Mouse (Mus musculus) lung, embryonic 16.5 days (tissue): ENCODE measurements around the gene Dach2. TPM values are rescaled to one million over a fixed set of nuclear protein-coding genes. Genes with fewer than 3 reads are reported as not detected.

Source experiments
- ATAC-seq: fragments of 200-750 bp; cut with Nextera tagmentation; 2 replicates; pipeline ENCODE4 v1.8.0; 2017; ENCODE audit warnings: low read depth, mild to moderate bottlenecking, moderate library complexity
- H3K27ac ChIP-seq: fragments of 300-500 bp; sonication (generic); 2 replicates; pipeline ENCODE4 v1.5.1; 2014; ENCODE audit warnings: mild to moderate bottlenecking, control low read depth, low read length
- H3K27me3 ChIP-seq: fragments of 300-500 bp; sonication (generic); 2 replicates; pipeline ENCODE4 v1.6.1; 2014; ENCODE audit warnings: low read depth, low read length, mixed read lengths; ENCODE audit not compliant: control insufficient read depth, insufficient read depth
- H3K36me3 ChIP-seq: fragments of 300-500 bp; sonication (generic); 2 replicates; pipeline ENCODE4 v1.6.1; 2014; ENCODE audit warnings: low read length; ENCODE audit not compliant: control insufficient read depth, insufficient read depth
- H3K4me1 ChIP-seq: fragments of 300-500 bp; sonication (generic); replicated peaks from 2 replicates; pipeline ENCODE4 v1.6.1; 2014; ENCODE audit warnings: low read length, mixed read lengths; ENCODE audit not compliant: control insufficient read depth, insufficient read depth
- H3K4me2 ChIP-seq: fragments of 300-500 bp; sonication (generic); 2 replicates; pipeline ENCODE4 v1.6.1; 2014; ENCODE audit warnings: low read depth, low read length, control low read depth
- H3K4me3 ChIP-seq: fragments of 300-500 bp; sonication (generic); 2 replicates; pipeline ENCODE4 v1.5.1; 2014; ENCODE audit warnings: mild to moderate bottlenecking, low read length, control low read depth
- H3K9ac ChIP-seq: fragments of 300-500 bp; sonication (generic); 2 replicates; pipeline ENCODE4 v1.6.1; 2014; ENCODE audit warnings: low read length, control low read depth
- H3K9me3 ChIP-seq: fragments of 300-500 bp; sonication (generic); 2 replicates; pipeline ENCODE4 v1.6.1; 2016; ENCODE audit warnings: low read length; ENCODE audit not compliant: control insufficient read depth
- WGBS: fragments of 180-500 bp; shearing (Covaris S2); extraction: QIAGEN DNeasy Blood & Tissue Kit; methylation state at CpG from one replicate; pipeline ENCODE4 v1.1.7; 2014; 5-methylcytosine and 5-hydroxymethylcytosine counted together
- polyA plus RNA-seq: library from polyadenylated mRNA; unstranded; fragments of >200 nt; fragmentation: Nextera tagmentation; extraction: Ambion mirVana; gene quantifications from 2 replicates; pipeline ENCODE4 v1.2.1, GENCODE M21; 2015

Dach2 gene
- polyA plus RNA-seq, 1 experiment from 2014 or later: 3.1 TPM

DNA sequence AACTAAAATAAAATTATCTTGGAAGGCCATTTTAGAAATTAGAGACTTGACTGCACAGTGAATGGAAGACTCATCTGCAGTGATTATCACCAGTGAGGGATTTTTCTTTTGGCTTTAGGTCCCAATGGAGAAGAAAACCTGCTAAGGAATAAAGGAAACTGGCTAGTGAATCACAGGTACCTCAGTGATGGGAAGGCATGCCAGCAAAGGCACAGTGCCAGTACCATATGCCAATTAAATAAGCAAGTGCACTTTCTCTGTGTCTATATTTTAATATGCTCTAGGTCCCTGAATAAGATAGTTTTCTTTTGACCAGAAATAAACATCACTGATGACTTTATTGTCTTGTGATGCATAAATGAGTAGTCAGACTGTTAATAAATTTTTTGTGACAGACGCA, 184.8 kb downstream of the Dach2 start:
- Histone ChIP-seq H3K9me3 (no peaks in the 10 kb centered on the region), H3K27me3 (no peaks in the 10 kb centered on the region), H3K9ac (no peak overlapping the region), H3K4me3 (no peak overlapping the region), H3K36me3 (no peaks in the 10 kb centered on the region), H3K4me2 (no peak overlapping the region), H3K4me1 (no peaks in the 10 kb centered on the region), H3K27ac (no peak overlapping the region)
- no peak for ATAC-seq
- WGBS: 65% methylated on average over 1 of the region's 1 CpGs

DNA sequence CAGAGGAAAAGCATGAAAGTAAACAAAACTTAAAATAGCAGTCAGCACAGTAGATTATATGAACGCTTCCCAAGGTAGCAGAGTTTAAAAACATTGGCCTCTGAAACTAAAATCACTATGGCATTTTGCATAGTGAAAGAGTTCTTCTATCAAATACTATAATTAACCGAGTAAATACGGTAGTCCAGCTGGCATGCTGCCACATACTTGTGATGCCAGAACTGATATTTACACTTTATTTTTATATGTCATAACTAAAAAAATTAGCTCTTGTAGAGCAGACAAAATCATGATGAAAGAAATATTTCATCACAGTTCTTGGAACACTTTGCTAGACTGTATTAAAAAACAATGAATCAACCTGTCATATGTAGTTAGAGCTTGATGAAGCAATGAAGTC, 247.8 kb downstream of the Dach2 start:
- Histone ChIP-seq H3K27ac (no peak overlapping the region), H3K4me1 (no peaks in the 10 kb centered on the region), H3K9me3 (no peaks in the 10 kb centered on the region), H3K4me2 (no peak overlapping the region), H3K27me3 (no peaks in the 10 kb centered on the region), H3K9ac (no peak overlapping the region), H3K4me3 (no peak overlapping the region), H3K36me3 (no peaks in the 10 kb centered on the region)
- WGBS: 35% methylated on average over 3 of the region's 3 CpGs
- ATAC-seq: 0 out of 2 replicates have a peak, but pooled peaks have one; percentile 36

DNA sequence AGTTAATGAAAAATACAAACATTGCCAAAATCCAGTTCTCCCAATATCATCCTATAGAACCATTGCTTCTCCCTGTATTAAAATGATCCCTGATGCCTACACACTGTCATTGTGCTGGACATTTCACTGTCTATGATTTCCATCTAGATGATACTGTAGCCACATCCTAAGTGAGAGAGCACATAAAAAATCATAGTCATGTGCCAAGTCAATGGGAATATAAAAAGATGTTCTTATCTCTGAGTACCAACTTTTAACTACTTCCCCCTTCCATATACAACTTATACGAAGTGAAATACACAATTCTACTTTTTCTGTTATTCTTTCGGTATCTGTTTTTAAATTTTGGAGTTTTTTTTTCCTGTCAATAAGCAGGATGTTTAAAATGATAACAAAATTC, 266.6 kb downstream of the Dach2 start:
- H3K9me3 ChIP-seq: no peaks in the 10 kb centered on the region
- no peaks in the 10 kb centered on the region for H3K27me3 ChIP-seq
- no peak overlapping the region for H3K4me3 ChIP-seq
- no peak overlapping the region for H3K4me2 ChIP-seq
- no peaks in the 10 kb centered on the region for H3K4me1 ChIP-seq
- no peak overlapping the region for H3K9ac ChIP-seq
- H3K36me3 ChIP-seq: no peaks in the 10 kb centered on the region
- H3K27ac ChIP-seq: no peak overlapping the region
- 66% methylated on average over 2 of the region's 2 CpGs for WGBS
- ATAC-seq: no peak

DNA sequence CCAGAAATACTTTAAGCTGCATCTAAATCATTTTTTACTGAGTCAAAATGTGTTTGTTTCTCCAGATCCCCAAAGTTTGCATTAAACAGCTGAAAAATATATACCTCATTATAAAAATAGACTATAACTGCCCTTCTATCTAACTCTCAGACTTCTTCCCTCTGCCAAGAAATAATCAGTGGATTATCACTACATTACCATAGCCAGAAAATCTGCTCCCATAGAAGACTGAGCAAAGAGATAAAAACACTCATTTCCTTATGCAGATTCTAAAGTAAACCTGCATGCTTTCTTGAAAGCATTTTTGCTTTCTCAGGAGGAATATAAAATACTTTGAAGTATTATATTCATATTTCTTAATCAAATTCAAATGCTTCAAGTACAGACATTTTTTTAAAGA, 368.8 kb downstream of the Dach2 start:
- Histone ChIP-seq H3K27me3 (no peaks in the 10 kb centered on the region), H3K27ac (no peak overlapping the region), H3K9ac (no peak overlapping the region), H3K4me2 (no peak overlapping the region), H3K4me1 (no peaks in the 10 kb centered on the region), H3K9me3 (no peaks in the 10 kb centered on the region), H3K4me3 (no peak overlapping the region), H3K36me3 (no peaks in the 10 kb centered on the region)
- ATAC-seq: no peak

DNA sequence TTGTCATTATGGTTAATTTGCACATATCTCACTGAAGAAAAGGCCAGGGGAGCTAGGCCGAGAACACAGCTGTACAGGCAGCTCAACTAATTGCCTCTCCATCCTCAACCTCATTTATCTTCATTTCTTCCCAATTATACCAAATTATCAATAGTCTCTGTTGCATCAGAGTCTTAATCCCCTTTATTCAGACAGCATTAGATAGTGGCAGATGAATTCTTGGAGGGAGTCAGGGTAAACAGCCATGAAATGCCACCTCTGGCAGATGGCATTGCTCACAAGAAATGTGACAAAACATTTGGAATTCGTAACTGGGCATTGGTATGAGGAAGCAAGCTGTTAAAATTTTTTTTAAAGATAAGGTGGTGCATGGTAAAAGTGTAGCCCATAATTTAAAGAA, 389.9 kb downstream of the Dach2 start:
- Histone ChIP-seq H3K27ac (no peak overlapping the region), H3K4me1 (no peaks in the 10 kb centered on the region), H3K9ac (no peak overlapping the region), H3K36me3 (no peaks in the 10 kb centered on the region), H3K27me3 (no peaks in the 10 kb centered on the region), H3K4me3 (no peak overlapping the region), H3K9me3 (no peaks in the 10 kb centered on the region), H3K4me2 (no peak overlapping the region)
- ATAC-seq: no peak
- 58% methylated on average over 2 of the region's 2 CpGs for WGBS

DNA sequence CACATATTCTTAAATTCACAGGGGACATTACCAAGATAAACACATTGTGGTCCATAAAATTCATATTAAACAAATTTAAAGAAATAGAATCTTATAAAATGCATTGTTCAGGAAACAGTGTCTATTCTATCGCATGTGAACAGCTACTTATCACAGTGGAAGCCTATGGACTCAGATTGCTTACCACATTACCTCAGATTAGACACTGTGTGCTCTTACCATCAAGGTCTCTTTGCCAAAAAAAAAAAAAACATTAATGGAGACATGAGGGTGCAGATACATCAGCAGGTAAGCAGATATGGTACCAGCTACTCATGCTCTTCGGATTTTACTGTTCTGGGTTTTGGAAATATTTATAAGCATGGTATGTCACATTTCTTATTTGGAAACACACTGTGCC, 415.1 kb downstream of the Dach2 start:
- H3K9me3 ChIP-seq: no peaks in the 10 kb centered on the region
- no peak overlapping the region for H3K4me3 ChIP-seq
- ATAC-seq: no peak
- H3K9ac ChIP-seq: no peak overlapping the region
- H3K4me2 ChIP-seq: no peak overlapping the region
- no peaks in the 10 kb centered on the region for H3K36me3 ChIP-seq
- H3K27ac ChIP-seq: no peak overlapping the region
- no peaks in the 10 kb centered on the region for H3K27me3 ChIP-seq
- no peaks in the 10 kb centered on the region for H3K4me1 ChIP-seq
- WGBS: 65% methylated on average over 2 of the region's 2 CpGs

DNA sequence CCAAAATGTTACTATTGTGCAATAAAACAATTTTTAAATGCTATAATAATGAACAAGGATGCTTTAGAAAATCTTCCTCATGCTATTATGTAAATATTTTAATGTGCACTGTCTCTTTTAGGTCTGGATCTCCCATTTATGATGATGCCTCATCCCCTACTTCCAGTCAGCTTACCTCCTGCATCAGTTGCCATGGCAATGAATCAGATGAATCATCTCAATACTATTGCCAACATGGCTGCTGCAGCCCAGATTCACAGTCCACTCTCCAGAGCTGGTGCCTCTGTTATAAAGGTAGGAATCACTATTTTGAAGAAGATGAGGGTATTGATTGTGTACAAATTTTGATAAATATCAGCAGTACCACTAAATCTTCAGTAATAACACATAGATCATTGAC, 426.8 kb downstream of the Dach2 start:
- Histone ChIP-seq H3K27ac (no peak overlapping the region), H3K27me3 (no peaks in the 10 kb centered on the region), H3K4me3 (no peak overlapping the region), H3K36me3 (no peaks in the 10 kb centered on the region), H3K4me2 (no peak overlapping the region), H3K4me1 (no peaks in the 10 kb centered on the region), H3K9ac (no peak overlapping the region), H3K9me3 (no peaks in the 10 kb centered on the region)
- no peak for ATAC-seq

DNA sequence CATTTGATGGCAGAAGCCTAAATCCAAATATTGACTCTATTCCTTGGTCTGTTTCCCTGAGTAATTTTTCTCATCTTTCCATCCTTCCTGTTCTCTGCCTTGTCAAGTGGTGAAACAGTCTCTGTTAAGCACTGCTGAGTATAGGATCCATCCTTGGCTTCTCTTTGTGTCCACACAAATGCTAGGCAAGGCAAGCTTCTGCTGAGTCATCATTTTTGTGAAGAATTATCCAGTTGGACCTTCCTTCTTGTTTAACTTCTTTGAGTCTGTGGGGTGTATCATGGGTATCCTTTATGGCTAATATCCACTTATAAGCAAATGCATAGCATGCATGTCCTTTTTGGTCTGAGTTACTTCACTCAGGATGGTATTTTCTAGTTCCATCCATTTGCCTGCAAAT, 449.8 kb downstream of the Dach2 start:
- Histone ChIP-seq H3K9me3 (no peaks in the 10 kb centered on the region), H3K36me3 (no peaks in the 10 kb centered on the region), H3K4me3 (no peak overlapping the region), H3K27ac (no peak overlapping the region), H3K27me3 (no peaks in the 10 kb centered on the region), H3K4me1 (no peaks in the 10 kb centered on the region), H3K9ac (no peak overlapping the region), H3K4me2 (no peak overlapping the region)
- ATAC-seq: no peak

DNA sequence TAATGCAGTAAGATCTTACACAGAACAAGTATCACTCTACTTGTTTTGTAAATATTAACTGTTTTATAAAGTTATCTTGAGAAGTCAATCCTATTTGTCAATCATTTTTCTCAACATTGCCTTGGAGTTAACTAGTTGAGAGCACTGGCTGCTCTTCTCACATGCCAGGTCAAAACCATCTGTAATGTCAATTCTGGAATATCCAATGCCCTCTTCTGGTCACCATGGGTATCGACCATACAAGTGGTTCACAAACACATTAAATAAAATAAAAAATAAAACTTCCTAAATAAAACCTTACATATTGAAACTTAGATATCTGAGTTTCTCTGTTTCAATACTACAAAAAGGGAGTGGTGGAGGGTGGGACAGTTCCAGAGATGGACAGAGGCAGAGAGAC, 495.0 kb downstream of the Dach2 start:
- Histone ChIP-seq H3K9ac (no peak overlapping the region), H3K4me1 (no peaks in the 10 kb centered on the region), H3K36me3 (no peaks in the 10 kb centered on the region), H3K9me3 (no peaks in the 10 kb centered on the region), H3K4me3 (no peak overlapping the region), H3K27ac (no peak overlapping the region), H3K27me3 (no peaks in the 10 kb centered on the region), H3K4me2 (no peak overlapping the region)
- ATAC-seq: no peak
- 42% methylated on average over 1 of the region's 1 CpGs for WGBS

DNA sequence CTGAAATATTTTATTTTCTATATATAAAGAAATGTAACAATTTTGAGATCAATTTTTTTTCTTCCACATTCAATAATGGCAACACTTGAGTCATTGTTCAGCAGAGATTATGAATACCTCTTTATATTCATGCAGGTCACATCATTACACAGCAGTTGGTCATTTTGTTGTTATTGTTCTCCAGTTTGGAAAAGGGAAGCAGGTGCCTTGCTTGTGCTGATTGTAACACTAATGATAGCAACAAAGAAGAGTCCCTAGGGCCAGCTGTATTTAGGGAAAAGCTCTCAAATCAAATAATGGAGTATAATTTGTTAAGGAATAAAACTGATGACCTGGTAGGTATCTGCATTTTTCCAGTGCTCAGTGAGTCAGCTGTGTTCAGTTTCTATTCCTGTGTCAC, 513.1 kb downstream of the Dach2 start:
- H3K4me2 ChIP-seq: no peak overlapping the region
- H3K27me3 ChIP-seq: no peaks in the 10 kb centered on the region
- H3K4me3 ChIP-seq: no peak overlapping the region
- no peaks in the 10 kb centered on the region for H3K36me3 ChIP-seq
- no peak overlapping the region for H3K9ac ChIP-seq
- H3K4me1 ChIP-seq: no peaks in the 10 kb centered on the region
- ATAC-seq: no peak
- no peaks in the 10 kb centered on the region for H3K9me3 ChIP-seq
- H3K27ac ChIP-seq: no peak overlapping the region
